Mouse (Mus musculus) CH12.LX (cell line): ENCODE data around the gene Palm2. TPM values are rescaled to one million over a fixed set of nuclear protein-coding genes. Genes with fewer than 3 reads are reported as not detected.

Experiments used
- DNase-seq: peaks from one replicate; pipeline ENCODE4 v3.0.0-alpha.2; 2013; ENCODE audit errors: extremely low read depth
- H3K27ac ChIP-seq: 2 replicates; pipeline ENCODE4 v1.5.1; 2012; ENCODE audit warnings: low read depth, mild to moderate bottlenecking, control low read depth, moderate library complexity; ENCODE audit not compliant: insufficient read depth
- H3K27me3 ChIP-seq: replicated peaks from 2 replicates; pipeline ENCODE3; 2012; ENCODE audit warnings: inconsistent platforms
- H3K36me3 ChIP-seq, 2 experiments: replicated peaks in 1 of 2; 2 replicates each; pipeline versions ENCODE3 to v1.6.1; 2012; ENCODE audit warnings: inconsistent platforms in 1 of 2, low read length in 1 of 2, mild to moderate bottlenecking in 1 of 2, mixed read lengths in 1 of 2, moderate library complexity in 1 of 2; ENCODE audit not compliant: control insufficient read depth in 1 of 2, insufficient read depth in 1 of 2
- H3K4me1 ChIP-seq, 2 experiments: 2 replicates each; pipeline ENCODE4 v1.6.1; 2012; ENCODE audit warnings: inconsistent platforms in 1 of 2, moderate library complexity in 1 of 2; ENCODE audit not compliant: insufficient read depth in 2 of 2, control insufficient read depth in 1 of 2
- H3K4me2 ChIP-seq: 2 replicates; pipeline ENCODE4 v1.6.1; 2012; ENCODE audit warnings: low read depth, mild to moderate bottlenecking, control low read depth; ENCODE audit not compliant: poor library complexity, insufficient read depth, severe bottlenecking
- H3K4me3 ChIP-seq, 3 experiments: fragments of 150-350 bp in 1 of 3; sonication (generic) in 1 of 3; replicated peaks in 1 of 3; 2 replicates each; pipeline versions ENCODE3 to v1.5.1; 2011 to 2012; ENCODE audit warnings: low read depth in 2 of 3, low read length in 2 of 3, mild to moderate bottlenecking in 2 of 3, moderate library complexity in 2 of 3, control low read depth in 1 of 3, improper control_type of control experiment in 1 of 3, inconsistent platforms in 1 of 3, mixed read lengths in 1 of 3; ENCODE audit not compliant: poor library complexity in 1 of 3
- H3K79me2 ChIP-seq: replicated peaks from 2 replicates; pipeline ENCODE4 v1.6.1; 2012; ENCODE audit warnings: mild to moderate bottlenecking, moderate library complexity; ENCODE audit not compliant: control insufficient read depth, poor library complexity, insufficient read depth, severe bottlenecking; ENCODE audit errors: extremely low read depth
- H3K9ac ChIP-seq: 2 replicates; pipeline ENCODE4 v1.6.1; 2012; ENCODE audit warnings: low read depth, mild to moderate bottlenecking, control low read depth, moderate library complexity; ENCODE audit not compliant: insufficient read depth
- H3K9me3 ChIP-seq: replicated peaks from 2 replicates; pipeline ENCODE3; 2012; ENCODE audit warnings: low read length, inconsistent platforms, mixed read lengths
- CHD1 ChIP-seq: IDR thresholded peaks from 2 replicates; pipeline ENCODE4 v1.6.1; 2012; ENCODE audit warnings: low read depth, low read length, improper control_type of control experiment, inconsistent platforms
- CTCF ChIP-seq, 2 experiments: IDR thresholded peaks in 1 of 2; conservative IDR thresholded peaks in 1 of 2; 2 replicates each; pipeline ENCODE4 v1.5.1; 2011 to 2012; ENCODE audit warnings: low read depth in 2 of 2, low read length in 2 of 2, improper control_type of control experiment in 1 of 2, inconsistent platforms in 1 of 2, mild to moderate bottlenecking in 1 of 2, moderate library complexity in 1 of 2
- GABPA ChIP-seq: IDR thresholded peaks from 2 replicates; pipeline ENCODE4 v1.6.1; 2012; ENCODE audit warnings: low read depth, low read length, improper control_type of control experiment, inconsistent platforms; ENCODE audit not compliant: insufficient replicate concordance
- HCFC1 ChIP-seq: IDR thresholded peaks from 2 replicates; pipeline ENCODE4 v1.6.1; 2012; ENCODE audit warnings: low read depth, mild to moderate bottlenecking, inconsistent platforms, low read length, improper control_type of control experiment
- IRF4 ChIP-seq: IDR thresholded peaks from 2 replicates; pipeline ENCODE4 v1.6.1; 2014; ENCODE audit warnings: low read depth, mild to moderate bottlenecking, inconsistent platforms, low read length, improper control_type of control experiment
- JUN ChIP-seq: IDR thresholded peaks from 2 replicates; pipeline ENCODE4 v1.6.1; 2011; ENCODE audit warnings: low read depth, mild to moderate bottlenecking, low read length, improper control_type of control experiment, moderate library complexity; ENCODE audit not compliant: insufficient read depth
- MAFK ChIP-seq: IDR thresholded peaks from 2 replicates; pipeline ENCODE4 v1.6.1; 2011; ENCODE audit warnings: low read length, improper control_type of control experiment; ENCODE audit not compliant: insufficient replicate concordance
- MAZ ChIP-seq: IDR thresholded peaks from 2 replicates; pipeline ENCODE4 v1.6.1; 2012; ENCODE audit warnings: low read depth, mild to moderate bottlenecking, inconsistent platforms, low read length, improper control_type of control experiment, moderate library complexity
- MEF2A ChIP-seq: IDR thresholded peaks from 2 replicates; pipeline ENCODE4 v1.6.1; 2014; ENCODE audit warnings: low read depth, mild to moderate bottlenecking, inconsistent platforms, low read length, improper control_type of control experiment, borderline replicate concordance
- MXI1 ChIP-seq: IDR thresholded peaks from 2 replicates; pipeline ENCODE4 v1.6.1; 2011; ENCODE audit warnings: mild to moderate bottlenecking, low read depth, low read length, improper control_type of control experiment
- MYC ChIP-seq: IDR thresholded peaks from 2 replicates; pipeline ENCODE4 v1.6.1; 2011; ENCODE audit warnings: low read depth, mild to moderate bottlenecking, improper control_type of control experiment, low read length
- NELFE ChIP-seq: IDR thresholded peaks from 2 replicates; pipeline ENCODE4 v1.6.1; 2011; ENCODE audit warnings: low read depth, low read length, improper control_type of control experiment
- PAX5 ChIP-seq: IDR thresholded peaks from 2 replicates; pipeline ENCODE4 v1.6.1; 2012; ENCODE audit warnings: low read length, inconsistent platforms, mixed read lengths
- POLR2A ChIP-seq: IDR thresholded peaks from 2 replicates; pipeline ENCODE4 v1.6.1; 2011; ENCODE audit warnings: low read depth, mild to moderate bottlenecking, improper control_type of control experiment, low read length
- POLR2AphosphoS2 ChIP-seq: IDR thresholded peaks from 2 replicates; pipeline ENCODE4 v1.6.1; 2011; ENCODE audit warnings: low read depth, low read length, improper control_type of control experiment
- SMC3 ChIP-seq: IDR thresholded peaks from 2 replicates; pipeline ENCODE4 v1.6.1; 2011; ENCODE audit warnings: low read depth, low read length, improper control_type of control experiment
- UBTF ChIP-seq: IDR thresholded peaks from 2 replicates; pipeline ENCODE4 v1.6.1; 2012; ENCODE audit warnings: low read depth, mild to moderate bottlenecking, inconsistent platforms, low read length, improper control_type of control experiment, moderate library complexity
- USF1 ChIP-seq: IDR thresholded peaks from 2 replicates; pipeline ENCODE4 v1.6.1; 2014; ENCODE audit warnings: low read depth, mild to moderate bottlenecking, inconsistent platforms, low read length, improper control_type of control experiment
- ZC3H11A ChIP-seq: IDR thresholded peaks from 2 replicates; pipeline ENCODE4 v1.6.1; 2012; ENCODE audit warnings: low read depth, mild to moderate bottlenecking, inconsistent platforms, low read length, improper control_type of control experiment
- ZKSCAN1 ChIP-seq: IDR thresholded peaks from 2 replicates; pipeline ENCODE4 v1.6.1; 2012; ENCODE audit warnings: low read depth, inconsistent platforms, low read length, improper control_type of control experiment, borderline replicate concordance
- ZMIZ1 ChIP-seq: IDR thresholded peaks from 2 replicates; pipeline ENCODE4 v1.6.1; 2012; ENCODE audit warnings: low read depth, mild to moderate bottlenecking, inconsistent platforms, low read length, improper control_type of control experiment
- ZNF384 ChIP-seq: IDR thresholded peaks from 2 replicates; pipeline ENCODE4 v1.6.1; 2012; ENCODE audit warnings: low read depth, low read length, improper control_type of control experiment, inconsistent platforms
- dilution Hi-C: fragments of 300-500 bp; cut with MboI; formaldehyde crosslinking; loops from 2 replicates; pipeline ENCODE4 v1.14.3; 2020; ENCODE audit warnings: low sequenced_read_pairs; ENCODE audit not compliant: extremely low pct_unique_long_range_greater_than_20kb, extremely low pct_ligation_motif_present
- in situ Hi-C: fragments of 300-500 bp; cut with MboI; formaldehyde crosslinking; loops from 3 replicates; pipeline ENCODE4 v1.14.3; 2019; ENCODE audit warnings: low sequenced_read_pairs, low pct_ligation_motif_present, low pct_unique_long_range_greater_than_20kb, mixed read lengths
- polyA plus RNA-seq: library from polyadenylated mRNA; unstranded; fragments of >175 nt; gene quantifications from 2 replicates; pipeline ENCODE4 v1.2.1, GENCODE M21; 2012; ENCODE audit warnings: low read depth; ENCODE audit not compliant: insufficient read length
- total RNA-seq, 2 experiments: library from RNA; depleted of rRNA; stranded (reverse); fragments of 300-350 nt in 1 of 2; fragments of >200 nt in 1 of 2; gene quantifications; 2 replicates each; pipeline ENCODE4 v1.2.3; 2012 to 2014

Gene Palm2
- total and polyA plus RNA-seq, 3 experiments, result not detected

GRCm38 (mm10) chr4:57510576-57510975 lies 76.5 kb downstream of the Palm2 start:
- Histone ChIP-seq H3K79me2 (no peaks in the 10 kb centered on the region), H3K4me2 (no peak overlapping the region), H3K4me3 (no peak overlapping the region), H3K4me1 (no peaks in the 10 kb centered on the region), H3K27ac (no peak overlapping the region), H3K27me3 (no peaks in the 10 kb centered on the region), H3K9me3 (no peaks in the 10 kb centered on the region)
- no peak for DNase-seq
- in situ Hi-C loops, result no loop called here
- TF ChIP-seq JUN, result no peak
- no peak for TF ChIP-seq PAX5
- TF ChIP-seq POLR2A, result no peak
- no peak for TF ChIP-seq UBTF
- TF ChIP-seq MXI1, result no peak
- TF ChIP-seq MAZ, result no peak
- no peak for TF ChIP-seq MYC
- no peak for TF ChIP-seq ZMIZ1
- TF ChIP-seq USF1, result no peak
- TF ChIP-seq CTCF (conservative IDR thresholded peaks at IDR 0.05 in 1 of 2, IDR thresholded peaks at IDR 0.05 in 1 of 2; ENCODE audit: low read depth in 2 of 2, low read length in 2 of 2), result no peak
- TF ChIP-seq, all 38 proteins: peak for 0
- H3K9ac ChIP-seq, result no peak overlapping the region
- dilution Hi-C loops, result no loop called here
- H3K36me3 ChIP-seq, result no peaks in the 10 kb centered on the region

GRCm38 (mm10) chr4:57511734-57512133 lies 77.7 kb downstream of the Palm2 start:
- dilution Hi-C loops (no loop called here), in situ Hi-C loops (no loop called here)
- Histone ChIP-seq H3K9me3 (no peaks in the 10 kb centered on the region), H3K4me1 (no peaks in the 10 kb centered on the region), H3K27ac (no peak overlapping the region), H3K4me2 (no peak overlapping the region), H3K27me3 (no peaks in the 10 kb centered on the region), H3K36me3 (no peaks in the 10 kb centered on the region), H3K79me2 (no peaks in the 10 kb centered on the region), H3K9ac (no peak overlapping the region), H3K4me3 (no peak overlapping the region)
- DNase-seq, result no peak
- no peak for TF ChIP-seq MEF2A
- no peak for TF ChIP-seq ZKSCAN1
- no peak for TF ChIP-seq ZNF384

GRCm38 (mm10) chr4:57513241-57513933 lies 79.3 kb downstream of the Palm2 start:
- in situ Hi-C loops (no loop called here), dilution Hi-C loops (no loop called here)
- TF ChIP-seq ZC3H11A, result no peak
- no peak for TF ChIP-seq IRF4
- TF ChIP-seq GABPA, result no peak
- no peak for TF ChIP-seq SMC3
- TF ChIP-seq CHD1, result no peak
- TF ChIP-seq HCFC1, result no peak
- TF ChIP-seq ZMIZ1, result no peak
- TF ChIP-seq NELFE, result no peak
- TF ChIP-seq POLR2A, result no peak
- no peak for TF ChIP-seq MAZ
- no peak for TF ChIP-seq POLR2AphosphoS2
- TF ChIP-seq MAFK, result no peak
- Histone ChIP-seq H3K4me1 (no peaks in the 10 kb centered on the region), H3K79me2 (no peaks in the 10 kb centered on the region), H3K9ac (no peak overlapping the region), H3K27ac (no peak overlapping the region), H3K36me3 (no peaks in the 10 kb centered on the region), H3K9me3 (no peaks in the 10 kb centered on the region), H3K4me3 (no peak overlapping the region), H3K27me3 (no peaks in the 10 kb centered on the region), H3K4me2 (no peak overlapping the region)
- no peak for DNase-seq
